Mouse (Mus musculus) brain, embryonic 14.5 days (tissue): Measurements from ENCODE around the gene Mfng.

ENCODE experiments used
- CTCF ChIP-seq: fragments of 200-500 bp; IDR thresholded peaks from 2 replicates; pipeline ENCODE4 v1.5.1; 2012; ENCODE audit warnings: inconsistent platforms, mild to moderate bottlenecking, moderate library complexity, borderline replicate concordance; ENCODE audit not compliant: insufficient read depth, insufficient read length; ENCODE audit errors: extremely low read depth
- POLR2A ChIP-seq: fragments of 200-500 bp; IDR thresholded peaks from 2 replicates; pipeline ENCODE4 v1.6.1; 2012; ENCODE audit warnings: mild to moderate bottlenecking, inconsistent platforms, borderline replicate concordance; ENCODE audit not compliant: poor library complexity, insufficient read depth, insufficient read length, severe bottlenecking; ENCODE audit errors: extremely low read depth

DNA sequence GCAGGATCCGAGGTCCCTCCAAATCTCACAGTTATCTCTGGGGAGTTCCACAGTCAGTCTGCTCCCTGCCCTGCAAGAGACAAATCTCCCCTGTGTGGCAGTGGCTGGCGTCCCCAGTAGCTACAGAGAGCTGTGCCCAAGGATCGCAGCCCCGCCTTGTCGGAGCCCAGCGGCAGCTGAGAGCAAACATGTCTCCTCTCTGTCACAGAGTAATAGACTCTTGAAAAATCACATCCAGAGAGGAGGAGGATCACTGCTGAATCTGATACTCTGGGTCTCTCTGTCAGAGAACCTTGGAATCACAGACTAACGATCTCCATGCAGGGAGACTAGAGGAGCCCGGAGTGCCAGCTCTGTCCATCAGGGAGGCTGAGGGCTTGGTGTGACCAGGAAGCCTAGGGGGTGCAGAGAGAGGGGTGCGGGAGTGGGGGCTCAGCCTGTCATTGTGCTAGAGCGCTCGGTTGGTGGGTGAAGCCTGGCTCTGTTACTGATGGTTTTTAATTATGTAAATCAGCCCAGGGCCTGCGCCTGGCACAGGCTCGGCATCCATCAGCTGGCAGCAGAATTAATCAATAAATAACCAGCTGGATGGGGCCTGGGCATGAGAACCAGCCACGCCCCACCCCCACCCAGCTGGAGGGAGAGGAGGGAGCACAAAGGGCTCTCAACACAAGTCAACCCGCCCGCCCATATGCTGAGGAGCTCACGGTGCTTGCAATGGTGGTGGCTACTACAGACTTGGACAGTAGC, 37.7 kb downstream of the Mfng start:
- TF ChIP-seq CTCF (no peak), POLR2A (no peak)
